Mouse (Mus musculus): ENCODE results near the gene Gtdc1.

- no peak for TF ChIP-seq CTCF (IDR thresholded peaks at IDR 0.05; ENCODE audit: low read depth, low read length)
- no peak for TF ChIP-seq POLR2A (IDR thresholded peaks at IDR 0.05; ENCODE audit: extremely low read depth, insufficient read depth, low read length)
Measured at GRCm38 (mm10) chr2:44535760-44536159, 391.7 kb downstream of the Gtdc1 start.
